Mouse (Mus musculus) brown adipose tissue, adult 24 weeks (tissue): ENCODE measurements around the gene Ezh1. TPM values are rescaled to one million over a fixed set of nuclear protein-coding genes. Genes with fewer than 3 reads are reported as not detected.

Source experiments
- H3K27ac ChIP-seq: fragments of 200-500 bp; replicated peaks from 2 replicates; pipeline ENCODE4 v1.5.1; 2012; ENCODE audit warnings: low read depth, mild to moderate bottlenecking, low read length
- H3K4me1 ChIP-seq: fragments of 200-500 bp; 2 replicates; pipeline ENCODE4 v1.6.1; 2012; ENCODE audit warnings: low read length, mixed read lengths; ENCODE audit not compliant: control insufficient read depth, insufficient read depth, insufficient read length
- H3K4me3 ChIP-seq: fragments of 200-500 bp; 2 replicates; pipeline ENCODE4 v1.5.1; 2012; ENCODE audit warnings: low read depth, mild to moderate bottlenecking, low read length, moderate library complexity; ENCODE audit not compliant: insufficient read depth
- polyA plus RNA-seq: library from polyadenylated mRNA; stranded (reverse); fragments of >200 nt; gene quantifications from 2 replicates; pipeline ENCODE4 v1.2.4, GENCODE M21; 2012; ENCODE audit not compliant: missing spikeins, insufficient read depth, insufficient read length

Gene Ezh1
- polyA plus RNA-seq, 1 experiment = 20.7 TPM

DNA sequence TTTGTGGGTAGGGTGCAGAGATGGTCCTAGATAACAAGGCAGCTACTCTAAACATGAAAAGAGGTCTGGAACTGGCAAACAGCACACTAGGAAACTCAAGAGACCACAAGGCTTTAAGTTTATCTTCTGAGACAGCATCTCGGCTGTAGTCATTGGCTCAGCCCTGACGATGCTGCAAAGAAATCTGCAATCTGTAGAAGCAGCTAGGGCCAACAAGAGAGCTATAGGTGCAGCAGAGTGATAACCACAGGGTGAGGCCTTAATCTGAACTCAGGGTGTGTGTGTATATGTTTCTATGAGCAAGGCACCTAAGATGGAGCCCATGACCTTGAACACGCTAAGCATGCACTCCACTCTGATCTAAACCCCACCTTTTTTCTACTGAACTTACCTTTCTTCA, 26.7 kb downstream of the Ezh1 start:
- no peak overlapping the region for H3K27ac ChIP-seq

DNA sequence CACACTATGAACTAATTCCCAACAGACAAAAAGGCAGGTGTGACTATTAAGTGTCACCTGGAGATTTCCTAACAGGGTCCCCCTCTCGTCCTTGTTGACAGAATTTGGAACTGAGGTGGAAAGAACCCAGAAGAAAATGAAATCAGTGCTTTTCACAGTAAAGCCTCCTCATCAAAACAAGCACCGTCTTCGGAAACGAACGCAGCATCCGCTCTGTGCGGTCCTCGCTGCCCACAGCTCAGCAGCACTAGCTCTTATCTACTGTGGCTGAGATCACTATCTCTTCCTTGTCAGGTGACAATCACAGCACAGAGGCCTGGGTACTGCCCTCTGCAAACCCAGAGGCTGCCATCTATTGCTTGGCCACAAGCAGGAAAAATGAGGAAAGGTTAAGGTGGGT, 30.1 kb downstream of the Ezh1 start:
- H3K27ac ChIP-seq = peak overlapping the region; percentile 73
- H3K4me3 ChIP-seq = no peak overlapping the region
- peaks cover 2% of the 10 kb centered on the region for H3K4me1 ChIP-seq

More for the DNA sequence above, 26.7 kb downstream of the Ezh1 start:
- no peaks in the 10 kb centered on the region for H3K4me1 ChIP-seq
- no peak overlapping the region for H3K4me3 ChIP-seq

DNA sequence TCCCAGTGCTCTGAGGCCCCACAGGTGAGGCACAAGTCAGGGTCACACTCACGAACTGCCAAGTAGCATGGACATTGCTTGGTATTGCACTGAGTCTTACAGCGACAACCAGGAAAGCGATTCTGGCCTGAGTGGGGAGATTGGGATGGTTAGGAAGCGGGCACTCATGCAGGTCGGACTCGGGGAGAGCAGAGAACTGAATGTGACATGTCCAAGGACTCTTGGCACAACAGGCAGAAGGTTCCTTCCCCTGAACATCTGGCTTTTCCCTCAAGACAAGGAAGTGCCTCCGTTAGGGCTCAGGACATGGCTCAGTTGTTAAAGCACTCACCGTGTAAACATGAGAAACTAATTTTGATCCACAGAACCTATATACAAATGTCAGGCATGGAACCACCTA, 30.7 kb downstream of the Ezh1 start:
- peak overlapping the region; percentile 73 for H3K27ac ChIP-seq
- H3K4me3 ChIP-seq = no peak overlapping the region
- peaks cover 2% of the 10 kb centered on the region for H3K4me1 ChIP-seq

DNA sequence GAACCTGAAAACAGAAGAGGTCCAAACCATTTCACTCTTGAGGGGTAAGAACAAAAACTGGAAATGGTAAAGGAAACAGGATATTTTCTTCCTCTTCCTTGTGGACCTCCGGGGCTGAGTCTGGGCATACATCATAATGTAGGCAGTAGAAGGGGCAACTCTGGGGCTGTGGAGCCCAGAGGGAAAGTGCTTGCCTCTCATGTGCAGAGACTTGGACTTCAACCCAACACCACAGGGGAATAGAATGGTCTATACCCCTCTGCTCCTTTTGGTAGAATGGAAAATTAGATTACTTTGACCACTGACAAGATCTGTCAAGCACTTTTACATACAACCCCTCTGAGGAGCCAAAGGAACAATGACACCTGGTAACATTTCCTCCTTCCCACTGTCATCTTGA, 31.2 kb downstream of the Ezh1 start:
- Histone ChIP-seq H3K4me3 (no peak overlapping the region), H3K27ac (peak overlapping the region; percentile 73), H3K4me1 (peaks cover 2% of the 10 kb centered on the region)

DNA sequence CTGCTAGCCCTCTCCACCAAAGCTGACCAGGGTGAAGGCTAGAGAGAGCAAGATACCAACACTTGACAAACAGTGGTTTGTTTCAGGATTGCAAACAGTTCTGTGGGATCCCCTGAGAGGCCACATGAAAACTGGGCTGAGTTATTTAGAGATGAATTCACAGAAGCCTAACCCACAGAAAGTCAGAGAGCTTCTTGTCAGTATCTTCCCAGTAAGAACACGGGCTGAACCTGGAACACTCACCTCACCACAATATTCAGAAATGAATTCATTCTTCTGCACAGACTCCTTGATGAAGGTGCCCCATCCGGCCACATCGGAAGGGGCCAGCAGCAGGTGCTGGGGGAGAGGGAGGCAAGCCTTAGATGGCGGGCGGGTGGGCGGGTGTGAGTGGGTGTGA, 31.6 kb downstream of the Ezh1 start:
- Histone ChIP-seq H3K4me3 (no peak overlapping the region), H3K4me1 (peaks cover 2% of the 10 kb centered on the region), H3K27ac (peak overlapping the region; percentile 50; the same call in 1 of the 2 replicates)

DNA sequence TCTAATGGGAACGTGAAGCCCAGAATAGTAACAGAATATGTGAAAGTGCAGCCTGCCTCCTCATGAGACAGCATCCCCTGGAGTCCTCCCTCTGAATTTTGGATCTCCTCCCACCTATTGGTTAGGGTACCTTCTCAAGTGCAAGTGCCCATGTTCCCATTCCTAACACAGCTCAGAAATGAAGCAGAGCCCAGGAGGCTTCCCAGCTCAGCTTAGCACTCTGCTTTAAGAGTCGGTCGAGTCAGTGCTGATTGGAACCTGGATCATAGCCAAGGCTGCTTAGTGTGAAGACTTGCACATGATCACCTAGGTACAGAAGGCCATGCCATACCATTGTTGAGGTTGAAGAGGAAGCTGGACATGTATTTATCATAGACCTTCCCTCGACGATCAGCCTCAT, 32.1 kb downstream of the Ezh1 start:
- Histone ChIP-seq H3K27ac (peak overlapping the region; percentile 50; the same call in 1 of the 2 replicates), H3K4me1 (peaks cover 2% of the 10 kb centered on the region), H3K4me3 (no peak overlapping the region)

DNA sequence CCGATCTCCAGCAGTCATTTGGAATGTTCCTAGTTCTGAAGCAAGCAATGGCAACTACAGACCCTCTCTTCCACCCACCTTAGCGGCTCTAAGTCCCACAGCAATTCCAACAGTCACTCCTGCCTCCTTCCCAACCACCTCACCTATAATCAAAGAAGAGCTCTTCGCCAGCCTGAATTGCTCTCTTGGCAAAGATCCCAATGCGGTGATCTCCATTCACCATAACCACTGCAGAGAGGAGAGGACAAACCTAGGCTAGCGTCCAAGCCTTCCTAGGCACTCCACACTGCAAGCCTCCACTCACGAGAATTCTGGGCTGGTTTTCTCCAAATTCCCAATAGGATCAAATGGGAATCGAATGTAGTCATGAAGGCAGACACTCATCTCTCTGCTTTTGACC, 33.2 kb downstream of the Ezh1 start:
- H3K27ac ChIP-seq = no peak overlapping the region
- peaks cover 2% of the 10 kb centered on the region for H3K4me1 ChIP-seq
- H3K4me3 ChIP-seq = no peak overlapping the region

DNA sequence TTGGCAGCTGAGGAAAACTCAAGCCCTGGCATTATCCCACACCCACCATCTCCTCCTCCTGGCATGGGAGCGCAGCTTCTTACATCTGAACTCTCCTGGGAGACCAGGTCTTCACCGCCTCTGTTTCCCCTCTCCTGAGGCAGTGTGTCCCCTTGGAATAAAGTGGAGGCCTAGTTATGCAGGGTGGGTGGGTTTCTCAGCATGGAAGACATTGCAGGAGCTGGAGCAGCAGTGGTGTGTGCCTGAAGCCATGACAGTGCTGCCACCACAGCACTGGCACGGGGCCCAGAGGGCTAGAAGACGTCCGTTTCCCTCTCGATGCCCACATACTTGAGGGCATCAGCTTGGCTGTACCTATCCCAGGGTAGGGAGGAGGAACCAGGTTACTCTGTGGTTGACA, 33.6 kb downstream of the Ezh1 start:
- Histone ChIP-seq H3K4me1 (peaks cover 2% of the 10 kb centered on the region), H3K4me3 (no peak overlapping the region), H3K27ac (no peak overlapping the region)

DNA sequence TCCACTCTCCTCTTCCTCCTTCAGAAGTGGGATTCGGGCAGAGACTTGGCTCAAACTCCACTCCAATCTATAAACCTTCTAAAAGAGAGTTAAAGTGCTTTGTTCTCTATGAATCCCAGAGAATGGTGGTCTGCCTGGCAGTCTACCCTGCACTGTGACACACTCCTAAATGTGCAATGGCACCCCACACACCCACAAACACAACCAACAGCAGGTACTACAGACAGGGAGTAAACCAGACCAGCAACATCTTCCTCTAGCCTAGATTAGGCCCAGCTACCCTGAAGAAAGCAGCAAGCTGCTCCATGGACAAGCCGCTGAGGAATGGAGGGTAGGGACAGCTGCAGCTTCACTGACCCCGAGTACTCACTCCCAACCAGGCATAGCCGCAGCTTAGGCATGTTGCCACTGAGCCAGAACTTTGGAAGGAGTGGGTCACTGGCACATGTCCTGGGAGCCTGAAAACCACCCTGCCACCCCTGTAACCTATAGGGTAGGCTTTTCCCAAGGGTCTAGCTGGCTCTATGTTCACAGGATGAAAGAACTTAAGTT, 34.3 kb downstream of the Ezh1 start:
- H3K27ac ChIP-seq = no peak overlapping the region
- H3K4me1 ChIP-seq = peaks cover 2% of the 10 kb centered on the region
- H3K4me3 ChIP-seq = no peak overlapping the region

DNA sequence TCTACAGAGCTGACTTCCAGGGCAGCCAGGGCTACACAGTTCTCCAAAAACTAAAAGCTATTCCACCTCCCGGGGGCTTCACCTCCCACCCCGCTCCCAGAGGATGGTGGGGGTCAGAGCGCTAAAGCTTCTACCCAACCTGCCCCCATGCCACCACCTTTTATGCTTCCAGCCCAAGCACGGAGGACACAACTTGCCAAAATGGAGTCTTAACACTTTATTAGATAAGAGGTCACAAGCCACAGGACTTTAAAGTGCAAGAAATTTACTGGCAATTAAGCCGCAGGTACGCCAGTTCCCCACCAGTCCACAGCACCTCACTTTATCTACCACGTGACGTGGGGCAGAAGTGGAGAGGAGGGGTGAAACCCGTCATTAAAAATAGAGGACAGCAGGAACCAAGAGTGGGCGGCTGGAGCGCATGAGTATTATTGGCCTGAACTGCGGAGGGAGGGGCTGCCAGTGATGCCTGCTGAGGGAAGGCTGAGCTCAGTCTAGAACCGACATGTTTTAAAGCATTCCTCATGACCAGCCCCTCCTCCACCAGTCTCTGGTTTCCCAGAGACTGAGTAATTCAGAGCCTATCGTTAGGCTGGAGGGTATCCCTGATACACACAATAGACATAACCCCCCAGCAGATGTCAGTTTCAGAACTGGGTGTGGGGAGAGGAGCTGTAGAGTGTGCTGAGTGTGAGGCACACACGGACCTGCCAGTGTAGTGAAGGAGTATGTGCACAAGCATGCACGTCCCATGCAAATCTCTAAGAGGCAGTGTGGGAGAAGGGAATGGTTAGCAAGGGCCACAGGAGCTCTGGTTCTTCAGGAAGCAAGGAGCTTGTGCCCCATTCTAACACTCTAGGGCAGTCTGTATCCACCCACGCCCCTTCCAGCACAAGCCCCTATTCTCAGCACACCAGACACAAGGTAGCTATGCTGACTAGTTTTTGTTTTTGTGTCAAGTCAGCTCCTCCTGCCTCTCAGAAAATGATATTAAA, 35.1 kb downstream of the Ezh1 start:
- H3K4me3 ChIP-seq = no peak overlapping the region
- peaks cover 2% of the 10 kb centered on the region for H3K4me1 ChIP-seq
- no peak overlapping the region for H3K27ac ChIP-seq

DNA sequence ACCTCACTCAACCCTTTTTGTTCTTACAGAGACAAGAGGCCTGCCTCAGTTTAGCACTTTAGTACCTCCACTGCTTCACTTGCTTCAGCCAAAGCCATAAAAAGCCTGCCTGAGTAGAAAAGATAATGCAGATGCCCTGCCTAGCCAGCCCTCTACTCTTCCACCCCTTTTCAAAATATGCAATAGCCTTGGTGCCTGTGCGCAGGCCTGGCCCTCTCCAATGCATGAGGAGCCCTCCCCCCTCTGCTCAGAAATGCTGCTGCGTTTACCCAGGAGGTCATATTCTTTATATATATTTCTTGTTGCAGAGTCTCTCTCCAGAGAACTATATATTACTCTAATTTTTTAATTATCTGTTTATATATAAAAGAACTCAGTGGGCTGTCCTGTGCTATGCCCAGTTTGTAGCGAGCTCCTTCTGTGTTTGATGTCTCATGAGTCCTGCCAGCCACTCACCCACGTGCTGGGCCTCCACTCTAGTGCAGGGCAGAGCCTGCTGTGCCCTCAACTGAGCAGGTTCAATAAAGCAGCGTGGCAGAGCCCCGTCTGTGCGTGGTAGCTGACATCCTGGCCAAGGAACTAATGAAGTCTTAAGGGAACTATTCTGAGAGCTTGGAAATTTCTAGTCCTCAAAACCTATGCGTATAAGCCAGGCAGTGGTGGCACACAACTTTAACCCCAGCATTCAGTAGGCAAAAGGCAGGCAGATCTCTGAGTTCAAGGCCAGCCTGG, 35.9 kb downstream of the Ezh1 start:
- Histone ChIP-seq H3K4me1 (peaks cover 2% of the 10 kb centered on the region), H3K4me3 (no peak overlapping the region), H3K27ac (no peak overlapping the region)

DNA sequence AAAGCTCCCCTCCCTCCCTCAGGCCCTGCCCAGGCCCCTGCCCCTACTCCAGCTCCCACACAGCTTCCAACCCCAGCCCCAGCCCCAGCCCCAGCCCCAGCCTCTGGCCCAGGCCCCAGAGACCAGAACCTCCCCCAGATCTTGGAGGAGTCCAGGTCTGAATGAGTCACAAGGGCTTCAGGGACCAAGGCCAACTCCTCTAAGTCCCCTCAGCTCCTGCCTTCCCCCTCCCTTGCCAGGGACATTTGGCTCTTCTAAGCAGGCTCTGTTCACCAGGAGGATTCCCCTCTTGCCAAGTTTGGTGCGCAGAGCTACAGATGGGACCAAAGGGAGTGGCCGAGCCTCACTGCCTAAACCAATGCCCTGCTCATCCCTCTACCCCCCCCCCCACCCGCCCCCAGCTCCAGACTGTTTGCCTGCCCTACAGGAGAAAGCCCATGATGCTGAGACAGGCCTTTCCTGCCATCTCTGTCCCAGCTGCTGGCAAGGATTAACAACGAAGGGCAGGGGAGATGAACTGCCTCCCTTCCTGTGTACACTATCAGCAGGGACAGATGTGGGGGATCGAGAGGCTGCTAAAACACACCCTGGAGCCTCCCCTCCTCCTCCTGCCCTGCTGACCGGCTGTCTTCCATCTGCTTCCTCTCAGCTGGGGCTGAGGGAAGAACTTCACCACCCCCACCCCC, 36.6 kb downstream of the Ezh1 start:
- Histone ChIP-seq H3K4me3 (no peak overlapping the region), H3K27ac (no peak overlapping the region; the same call in 1 of the 2 replicates), H3K4me1 (peaks cover 2% of the 10 kb centered on the region)

DNA sequence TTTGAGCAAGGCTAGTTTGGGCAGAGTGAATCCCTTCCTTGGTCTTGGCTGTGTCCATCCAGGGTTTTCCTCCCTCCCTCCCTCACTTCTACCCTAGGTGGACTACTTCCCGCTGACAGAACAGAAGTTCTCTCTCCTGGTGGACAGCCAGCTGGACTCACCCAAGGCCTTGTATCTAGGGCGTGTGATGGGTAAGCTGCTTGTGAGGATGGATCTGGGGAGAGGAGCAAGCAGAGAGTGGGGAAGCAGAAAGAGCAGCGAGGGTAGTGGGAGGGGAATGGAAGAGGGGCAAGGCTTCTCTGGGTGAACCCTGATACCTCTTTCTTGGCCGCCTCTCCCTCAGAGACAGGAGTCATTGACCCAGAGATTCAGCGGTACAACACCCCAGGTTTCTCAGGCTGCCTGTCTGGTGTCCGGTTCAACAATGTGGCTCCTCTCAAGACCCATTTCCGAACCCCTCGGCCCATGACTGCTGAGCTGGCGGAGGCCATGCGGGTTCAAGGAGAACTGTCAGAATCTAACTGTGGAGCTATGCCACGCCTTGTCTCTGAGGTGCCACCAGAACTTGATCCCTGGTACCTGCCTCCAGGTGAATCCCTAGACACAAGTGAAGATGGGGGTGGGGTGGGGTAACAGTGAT, 38.0 kb downstream of the Ezh1 start:
- H3K4me1 ChIP-seq = no peaks in the 10 kb centered on the region; the same call in 1 of the 2 replicates
- no peak overlapping the region for H3K27ac ChIP-seq
- H3K4me3 ChIP-seq = no peak overlapping the region

DNA sequence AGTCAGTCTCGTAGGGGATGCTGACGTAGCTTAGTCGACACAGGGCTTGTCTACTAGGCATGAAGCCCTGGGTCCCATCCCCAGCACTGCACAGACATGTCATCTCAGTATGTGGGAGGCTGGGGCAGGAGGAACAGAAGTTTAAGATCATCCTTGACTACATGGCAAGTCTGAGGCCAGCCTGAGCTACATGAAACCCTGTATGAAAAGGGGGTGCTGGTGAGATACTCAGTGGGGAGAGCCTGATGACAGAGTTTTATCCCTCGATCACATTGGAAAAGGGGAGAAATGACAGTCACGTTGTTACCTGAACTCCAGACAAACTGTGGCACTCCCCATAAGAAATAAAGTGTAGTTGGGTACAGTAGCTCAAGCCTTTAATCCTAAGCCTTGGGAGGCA, 38.7 kb downstream of the Ezh1 start:
- H3K27ac ChIP-seq = no peak overlapping the region
- no peak overlapping the region for H3K4me3 ChIP-seq
- H3K4me1 ChIP-seq = no peaks in the 10 kb centered on the region; the same call in 1 of the 2 replicates
